Mouse (Mus musculus) stomach, postnatal 0 days (tissue): Measurements from ENCODE around the gene Wdr70.

Experiments used
- CTCF ChIP-seq: IDR thresholded peaks from 2 replicates; pipeline ENCODE4 v1.5.1; 2016; ENCODE audit warnings: antibody characterized with exemption, low read depth, mild to moderate bottlenecking, moderate library complexity
- EP300 ChIP-seq: optimal IDR thresholded peaks from 2 replicates; pipeline ENCODE3; 2016; ENCODE audit warnings: antibody characterized with exemption

DNA sequence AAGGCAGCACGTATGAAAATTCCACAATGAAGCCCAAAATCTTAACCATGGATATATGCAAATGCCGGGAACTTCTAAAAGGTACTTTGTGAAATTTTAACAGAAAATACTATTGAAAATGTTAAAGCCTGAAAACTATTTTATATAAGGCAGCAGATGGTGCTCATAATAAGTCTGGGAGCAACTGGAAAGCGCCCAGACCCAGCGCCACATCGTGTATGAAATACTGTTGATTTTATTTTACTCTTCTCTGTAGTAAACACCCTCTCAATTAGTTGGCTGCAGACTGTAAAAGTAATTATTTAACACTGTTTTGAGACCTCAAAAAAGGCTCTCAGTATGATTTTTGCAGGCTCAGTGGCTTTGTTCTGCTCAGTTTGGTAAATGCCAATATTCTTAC lies 126.5 kb downstream of the Wdr70 start:
- TF ChIP-seq CTCF (no peak), EP300 (no peak)
